Mouse (Mus musculus): ENCODE results near the gene Nxpe2. TPM values are rescaled to one million over a fixed set of nuclear protein-coding genes. Genes with fewer than 3 reads are reported as not detected.
A peak's percentile ranks its signal among the peaks of the same experiment; 100 is the strongest.

Nxpe2 gene
- polyA plus RNA-seq, 2 experiments, result 110 to 192 TPM

DNA sequence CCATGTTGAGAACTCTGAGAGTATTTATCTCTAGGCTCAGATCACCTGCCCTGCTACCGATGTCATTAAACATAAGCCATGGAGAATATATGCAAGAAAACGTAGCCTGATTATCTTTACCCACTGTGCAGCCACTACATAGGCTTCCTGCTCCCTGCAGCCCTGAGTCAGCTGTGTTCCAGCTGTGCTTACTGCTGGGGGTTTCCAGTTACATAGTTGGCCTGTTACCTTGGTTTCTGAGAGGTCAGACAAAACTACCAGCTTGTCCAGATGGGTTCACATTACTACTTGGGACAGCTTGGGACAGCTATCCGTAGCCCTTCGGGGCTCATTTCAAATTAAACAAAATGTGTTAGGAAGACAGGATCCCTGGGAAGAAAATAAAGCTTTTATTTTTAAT lies 868 bp upstream of the Nxpe2 start:
- Histone ChIP-seq H3K36me3 (replicated peaks; ENCODE audit: control insufficient read depth, insufficient read depth, low read depth) (no peaks in the 10 kb centered on the region), H3K27ac (peak overlapping the region; percentile 46), H3K27me3 (ENCODE audit: control insufficient read depth, insufficient read depth, low read length) (no peaks in the 10 kb centered on the region), H3K4me2 (ENCODE audit: low read depth) (0 out of 2 replicates have a peak overlapping the region, but pooled peaks have one; percentile 2), H3K9me3 (ENCODE audit: control insufficient read depth, low read length) (no peaks in the 10 kb centered on the region), H3K4me1 (replicated peaks; ENCODE audit: control insufficient read depth in 2 of 2, insufficient read depth in 2 of 2, low read length in 1 of 2) (peaks cover 45 to 51% of the 10 kb centered on the region in 2 experiments), H3K4me3 (ENCODE audit: insufficient read depth in 1 of 2, low read depth in 2 of 2, low read length in 2 of 2) (no peak overlapping the region), H3K9ac (replicated peaks) (no peak overlapping the region; the same call in 1 of the 2 replicates)
- no peak for TF ChIP-seq CTCF (IDR thresholded peaks at IDR 0.05; ENCODE audit: low read depth)
- TF ChIP-seq EP300 (IDR thresholded peaks at IDR 0.05; ENCODE audit: low read depth), result no peak
- 53% methylated on average over 4 of the region's 4 CpGs for WGBS (ENCODE audit: insufficient replicate concordance)
- DNase-seq (ENCODE audit: low read depth in 3 of 3, low spot score in 3 of 3), result no peak
- peak; percentile 9; the same call in 1 of the 2 replicates for ATAC-seq (ENCODE audit: insufficient read depth)

DNA sequence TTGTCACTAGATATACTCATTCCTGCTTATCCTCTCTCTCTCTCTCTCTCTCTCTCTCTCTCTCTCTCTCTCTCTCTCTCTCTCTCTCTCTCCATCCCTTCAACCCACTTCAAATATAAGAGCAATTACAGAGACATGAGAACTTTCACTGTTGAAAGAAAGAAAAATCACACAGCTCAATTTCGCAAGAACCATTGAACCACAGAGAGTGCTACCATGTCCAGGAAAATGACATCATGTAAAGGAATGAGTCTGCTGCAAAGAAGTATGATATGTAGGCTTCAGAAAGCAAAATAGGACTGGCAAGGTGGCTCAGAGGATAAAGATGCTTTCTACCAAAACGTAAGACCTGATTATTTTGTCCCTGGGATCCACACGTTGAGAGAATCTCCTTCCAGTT lies 7.4 kb downstream of the Nxpe2 start:
- no peak for DNase-seq (ENCODE audit: low read depth in 3 of 3, low spot score in 3 of 3)
- no peak overlapping the region for H3K4me2 ChIP-seq (ENCODE audit: low read depth)
- H3K27me3 ChIP-seq (ENCODE audit: control insufficient read depth, insufficient read depth, low read length), result no peaks in the 10 kb centered on the region
- H3K9me3 ChIP-seq (ENCODE audit: control insufficient read depth, low read length), result no peaks in the 10 kb centered on the region
- peaks cover 18 to 19% of the 10 kb centered on the region in 2 experiments for H3K4me1 ChIP-seq (replicated peaks; ENCODE audit: control insufficient read depth in 2 of 2, insufficient read depth in 2 of 2, low read length in 1 of 2)
- TF ChIP-seq CTCF (IDR thresholded peaks at IDR 0.05; ENCODE audit: low read depth), result no peak
- no peaks in the 10 kb centered on the region for H3K36me3 ChIP-seq (replicated peaks; ENCODE audit: control insufficient read depth, insufficient read depth, low read depth)
- H3K9ac ChIP-seq (replicated peaks), result no peak overlapping the region
- ATAC-seq (ENCODE audit: insufficient read depth), result no peak
- 66% methylated on average over 3 of the region's 3 CpGs for WGBS (ENCODE audit: insufficient replicate concordance)
- no peak overlapping the region for H3K4me3 ChIP-seq (ENCODE audit: insufficient read depth in 1 of 2, low read depth in 2 of 2, low read length in 2 of 2)
- no peak overlapping the region for H3K27ac ChIP-seq

DNA sequence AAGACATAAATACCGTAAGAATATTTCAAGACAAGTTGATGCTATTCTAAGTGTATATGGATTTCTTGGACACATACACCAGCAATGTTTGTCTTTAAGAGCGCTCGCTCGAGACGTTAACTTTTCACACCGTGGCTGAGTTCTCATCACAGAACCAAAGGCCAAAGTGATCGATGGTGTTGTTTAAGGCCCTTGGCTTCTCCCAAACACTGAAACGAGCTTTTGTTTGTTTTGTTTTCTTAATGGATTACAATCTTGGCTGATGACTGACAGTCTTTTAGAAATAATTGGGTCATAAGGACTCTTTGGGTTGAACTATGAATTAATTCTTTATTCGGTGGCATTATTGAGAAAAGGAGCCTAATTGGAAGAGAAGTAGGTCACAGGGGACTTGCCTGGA lies 7.8 kb downstream of the Nxpe2 start:
- DNase-seq (ENCODE audit: low read depth in 3 of 3, low spot score in 3 of 3) (no peak), ATAC-seq (ENCODE audit: insufficient read depth) (no peak)
- Histone ChIP-seq H3K9me3 (ENCODE audit: control insufficient read depth, low read length) (no peaks in the 10 kb centered on the region), H3K27ac (no peak overlapping the region), H3K4me2 (ENCODE audit: low read depth) (no peak overlapping the region), H3K27me3 (ENCODE audit: control insufficient read depth, insufficient read depth, low read length) (no peaks in the 10 kb centered on the region), H3K4me3 (ENCODE audit: insufficient read depth in 1 of 2, low read depth in 2 of 2, low read length in 2 of 2) (no peak overlapping the region), H3K36me3 (replicated peaks; ENCODE audit: control insufficient read depth, insufficient read depth, low read depth) (no peaks in the 10 kb centered on the region), H3K9ac (replicated peaks) (no peak overlapping the region), H3K4me1 (replicated peaks; ENCODE audit: control insufficient read depth in 2 of 2, insufficient read depth in 2 of 2, low read length in 1 of 2) (peaks cover 20% of the 10 kb centered on the region in 2 experiments)
- WGBS (ENCODE audit: insufficient replicate concordance), result 82% methylated on average over 9 of the region's 9 CpGs
- TF ChIP-seq EP300 (IDR thresholded peaks at IDR 0.05; ENCODE audit: low read depth), result no peak
- TF ChIP-seq CTCF (IDR thresholded peaks at IDR 0.05; ENCODE audit: low read depth), result no peak

DNA sequence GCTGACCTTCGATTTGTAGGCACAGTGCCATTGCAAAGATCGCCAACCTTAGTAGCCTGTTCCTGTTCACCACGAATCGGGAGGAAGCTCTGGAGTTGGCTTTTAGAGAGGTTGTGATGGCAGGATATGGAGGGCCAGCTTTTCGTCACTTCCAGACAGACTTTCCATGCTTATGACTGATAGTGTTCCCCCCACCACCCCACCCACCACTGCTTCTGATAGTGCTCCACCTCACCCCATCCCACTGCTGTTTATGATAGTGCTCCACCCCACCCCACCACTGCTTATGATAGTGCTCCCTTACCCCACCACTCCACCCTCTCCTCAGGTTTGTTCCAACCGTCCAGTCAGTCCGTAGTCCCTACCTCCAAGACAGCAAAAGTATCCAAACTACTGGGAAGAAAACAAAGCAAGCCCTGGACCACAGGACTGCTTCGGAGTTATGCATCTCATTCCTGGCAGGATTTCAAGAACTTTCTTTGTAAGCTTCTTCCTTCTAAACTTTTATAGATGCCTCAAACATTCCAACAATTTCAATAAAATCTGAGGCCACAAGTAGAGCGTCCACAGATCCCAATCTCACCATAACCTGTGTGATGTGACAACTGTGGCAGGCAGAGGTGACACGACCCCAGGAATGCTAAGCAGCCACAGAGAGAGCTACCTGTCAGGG lies 12.4 kb downstream of the Nxpe2 start:
- H3K4me3 ChIP-seq (ENCODE audit: insufficient read depth in 1 of 2, low read depth in 2 of 2, low read length in 2 of 2), result peak overlapping the region; percentile 94 to 100
- ATAC-seq (ENCODE audit: insufficient read depth), result peak; percentile 97
- peak; percentile 65 to 73 (median 72) for DNase-seq (ENCODE audit: low read depth in 3 of 3, low spot score in 3 of 3)

DNA sequence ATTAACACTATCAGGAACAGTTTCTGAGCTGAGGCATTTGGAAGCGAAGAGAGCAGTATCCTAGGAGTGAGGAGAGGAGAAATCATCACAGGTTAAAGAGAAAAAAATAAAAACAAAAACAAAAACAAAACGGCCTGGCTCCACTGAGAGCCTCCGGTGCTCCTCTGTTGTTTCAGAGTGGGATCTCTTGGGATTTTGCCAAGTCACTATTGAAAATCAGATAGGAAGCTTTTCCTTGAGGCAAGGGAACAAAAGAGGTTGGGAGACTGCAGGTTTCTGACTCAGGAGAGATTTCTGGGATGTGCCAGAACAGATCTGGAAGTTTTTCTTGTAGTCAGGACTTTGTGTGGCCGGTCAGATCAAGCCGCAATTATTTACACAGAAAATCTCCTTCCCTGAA lies 13.7 kb downstream of the Nxpe2 start:
- Histone ChIP-seq H3K27ac (peak overlapping the region; percentile 98), H3K9ac (replicated peaks) (peak overlapping the region; percentile 99), H3K4me2 (ENCODE audit: low read depth) (peak overlapping the region; percentile 94), H3K36me3 (replicated peaks; ENCODE audit: control insufficient read depth, insufficient read depth, low read depth) (peaks cover 45% of the 10 kb centered on the region), H3K9me3 (ENCODE audit: control insufficient read depth, low read length) (no peaks in the 10 kb centered on the region), H3K4me1 (replicated peaks; ENCODE audit: control insufficient read depth in 2 of 2, insufficient read depth in 2 of 2, low read length in 1 of 2) (peaks cover 25 to 35% of the 10 kb centered on the region in 2 experiments), H3K4me3 (ENCODE audit: insufficient read depth in 1 of 2, low read depth in 2 of 2, low read length in 2 of 2) (peak overlapping the region; percentile 94 to 100), H3K27me3 (ENCODE audit: control insufficient read depth, insufficient read depth, low read length) (no peaks in the 10 kb centered on the region)
- TF ChIP-seq EP300 (IDR thresholded peaks at IDR 0.05; ENCODE audit: low read depth) (no peak), CTCF (IDR thresholded peaks at IDR 0.05; ENCODE audit: low read depth) (no peak)
- 21% methylated on average over 5 of the region's 5 CpGs for WGBS (ENCODE audit: insufficient replicate concordance)
- ATAC-seq (ENCODE audit: insufficient read depth), result no peak
- DNase-seq (ENCODE audit: low read depth in 3 of 3, low spot score in 3 of 3), result peak in 1 of 3 experiments; percentile 55

More for the DNA sequence above, 12.4 kb downstream of the Nxpe2 start:
- Histone ChIP-seq H3K9me3 (ENCODE audit: control insufficient read depth, low read length) (no peaks in the 10 kb centered on the region), H3K27ac (peak overlapping the region; percentile 98), H3K36me3 (replicated peaks; ENCODE audit: control insufficient read depth, insufficient read depth, low read depth) (peaks cover 33% of the 10 kb centered on the region), H3K9ac (replicated peaks) (peak overlapping the region; percentile 99), H3K4me1 (replicated peaks; ENCODE audit: control insufficient read depth in 2 of 2, insufficient read depth in 2 of 2, low read length in 1 of 2) (peaks cover 23 to 33% of the 10 kb centered on the region in 2 experiments), H3K4me2 (ENCODE audit: low read depth) (peak overlapping the region; percentile 94), H3K27me3 (ENCODE audit: control insufficient read depth, insufficient read depth, low read length) (no peaks in the 10 kb centered on the region)
- TF ChIP-seq EP300 (IDR thresholded peaks at IDR 0.05; ENCODE audit: low read depth) (peak; percentile 72), CTCF (IDR thresholded peaks at IDR 0.05; ENCODE audit: low read depth) (no peak)
- 23% methylated on average over 10 of the region's 10 CpGs for WGBS (ENCODE audit: insufficient replicate concordance)
